Mouse (Mus musculus): ENCODE measurements around the gene Dcbld1. TPM values are rescaled to one million over a fixed set of nuclear protein-coding genes. Genes with fewer than 3 reads are reported as not detected.
"Not testable (repeated sequence)": the region's sequence is repeated elsewhere in the genome, so short reads cannot be mapped to it uniquely, and the experiment has no call there.

The Dcbld1 gene
- polyA plus RNA-seq, 1 experiment from 2014 or later = 22.2 TPM

- Histone ChIP-seq H3K27me3 (no peaks in the 10 kb centered on the region), H3K4me1 (replicated peaks) (no peaks in the 10 kb centered on the region), H3K9me3 (no peaks in the 10 kb centered on the region), H3K4me2 (no peak overlapping the region), H3K4me3 (no peak overlapping the region), H3K36me3 (no peaks in the 10 kb centered on the region), H3K27ac (replicated peaks) (no peak overlapping the region), H3K9ac (no peak overlapping the region)
- WGBS = 52% methylated on average over 5 of the region's 5 CpGs
- no peak for ATAC-seq (ENCODE audit: low FRiP score, low read depth)
Measured at GRCm38 (mm10) chr10:52287852-52288533, 54.6 kb downstream of the Dcbld1 start.

- Histone ChIP-seq H3K9me3 (no peaks in the 10 kb centered on the region), H3K9ac (no peak overlapping the region), H3K4me2 (no peak overlapping the region), H3K27me3 (no peaks in the 10 kb centered on the region), H3K27ac (replicated peaks) (no peak overlapping the region), H3K4me1 (replicated peaks) (no peaks in the 10 kb centered on the region), H3K36me3 (no peaks in the 10 kb centered on the region), H3K4me3 (no peak overlapping the region)
- WGBS = 87% methylated on average over 3 of the region's 3 CpGs
- no peak for ATAC-seq (ENCODE audit: low FRiP score, low read depth)
Measured at GRCm38 (mm10) chr10:52289261-52289660, 55.8 kb downstream of the Dcbld1 start.

- H3K36me3 ChIP-seq; H3K9me3 ChIP-seq; H3K4me2 ChIP-seq; H3K4me3 ChIP-seq; ATAC-seq (ENCODE audit: low FRiP score, low read depth); H3K4me1 ChIP-seq (replicated peaks); H3K27me3 ChIP-seq; H3K9ac ChIP-seq; H3K27ac ChIP-seq (replicated peaks): not testable (repeated sequence)
- WGBS = 23% methylated on average over 1 of the region's 1 CpGs
Measured at GRCm38 (mm10) chr10:52292391-52292790, 59.0 kb downstream of the Dcbld1 start.

- 91% methylated on average over 4 of the region's 4 CpGs for WGBS
- H3K4me3 ChIP-seq = no peak overlapping the region
- no peak overlapping the region for H3K4me2 ChIP-seq
- H3K9me3 ChIP-seq = no peaks in the 10 kb centered on the region
- no peak for ATAC-seq (ENCODE audit: low FRiP score, low read depth)
- H3K27ac ChIP-seq (replicated peaks) = no peak overlapping the region
- H3K4me1 ChIP-seq (replicated peaks) = no peaks in the 10 kb centered on the region
- H3K9ac ChIP-seq = no peak overlapping the region
- H3K27me3 ChIP-seq = no peaks in the 10 kb centered on the region
- no peaks in the 10 kb centered on the region for H3K36me3 ChIP-seq
Measured at GRCm38 (mm10) chr10:52293921-52294577, 60.6 kb downstream of the Dcbld1 start.

- no peaks in the 10 kb centered on the region for H3K4me1 ChIP-seq (replicated peaks)
- H3K27me3 ChIP-seq = no peaks in the 10 kb centered on the region
- H3K27ac ChIP-seq (replicated peaks) = no peak overlapping the region
- no peak for ATAC-seq (ENCODE audit: low FRiP score, low read depth)
- H3K36me3 ChIP-seq = no peaks in the 10 kb centered on the region
- 91% methylated on average over 2 of the region's 2 CpGs for WGBS
- H3K9ac ChIP-seq = no peak overlapping the region
- no peak overlapping the region for H3K4me3 ChIP-seq
- no peaks in the 10 kb centered on the region for H3K9me3 ChIP-seq
- H3K4me2 ChIP-seq = no peak overlapping the region
Measured at GRCm38 (mm10) chr10:52295934-52296333, 62.5 kb downstream of the Dcbld1 start.

GRCm38 (mm10) chr10:52298568-52298967 lies 65.1 kb downstream of the Dcbld1 start:
- not testable (repeated sequence) for H3K4me3 ChIP-seq; H3K27me3 ChIP-seq; H3K36me3 ChIP-seq; H3K4me1 ChIP-seq (replicated peaks); H3K27ac ChIP-seq (replicated peaks); H3K4me2 ChIP-seq; H3K9me3 ChIP-seq; H3K9ac ChIP-seq; ATAC-seq (ENCODE audit: low FRiP score, low read depth)

GRCm38 (mm10) chr10:52301766-52302165 lies 68.3 kb downstream of the Dcbld1 start:
- Histone ChIP-seq H3K9me3 (no peaks in the 10 kb centered on the region), H3K9ac (no peak overlapping the region), H3K4me2 (no peak overlapping the region), H3K36me3 (no peaks in the 10 kb centered on the region), H3K27ac (replicated peaks) (no peak overlapping the region), H3K27me3 (no peaks in the 10 kb centered on the region), H3K4me3 (no peak overlapping the region), H3K4me1 (replicated peaks) (no peaks in the 10 kb centered on the region)
- WGBS = 96% methylated on average over 4 of the region's 4 CpGs
- no peak for ATAC-seq (ENCODE audit: low FRiP score, low read depth)

- H3K4me1 ChIP-seq (replicated peaks) = no peaks in the 10 kb centered on the region
- H3K9ac ChIP-seq = no peak overlapping the region
- H3K36me3 ChIP-seq = no peaks in the 10 kb centered on the region
- no peaks in the 10 kb centered on the region for H3K27me3 ChIP-seq
- H3K4me3 ChIP-seq = no peak overlapping the region
- H3K4me2 ChIP-seq = no peak overlapping the region
- H3K27ac ChIP-seq (replicated peaks) = no peak overlapping the region
- ATAC-seq (ENCODE audit: low FRiP score, low read depth) = no peak
- no peaks in the 10 kb centered on the region for H3K9me3 ChIP-seq
Measured at GRCm38 (mm10) chr10:52302271-52302670, 68.9 kb downstream of the Dcbld1 start.

- ATAC-seq (ENCODE audit: low FRiP score, low read depth) = 0 out of 2 replicates have a peak, but pooled peaks have one; percentile 30
- H3K4me3 ChIP-seq = no peak overlapping the region
- no peaks in the 10 kb centered on the region for H3K36me3 ChIP-seq
- H3K9me3 ChIP-seq = no peaks in the 10 kb centered on the region
- H3K27ac ChIP-seq (replicated peaks) = no peak overlapping the region
- no peaks in the 10 kb centered on the region for H3K4me1 ChIP-seq (replicated peaks)
- no peak overlapping the region for H3K9ac ChIP-seq
- H3K4me2 ChIP-seq = no peak overlapping the region
- no peaks in the 10 kb centered on the region for H3K27me3 ChIP-seq
- 52% methylated on average over 7 of the region's 7 CpGs for WGBS
Measured at GRCm38 (mm10) chr10:52304574-52304973, 71.2 kb downstream of the Dcbld1 start.

GRCm38 (mm10) chr10:52309196-52309595 lies 75.8 kb downstream of the Dcbld1 start:
- WGBS = 79% methylated on average over 8 of the region's 8 CpGs
- H3K27me3 ChIP-seq = no peaks in the 10 kb centered on the region
- no peak overlapping the region for H3K4me3 ChIP-seq
- no peak overlapping the region for H3K9ac ChIP-seq
- H3K4me2 ChIP-seq = no peak overlapping the region
- H3K4me1 ChIP-seq (replicated peaks) = no peaks in the 10 kb centered on the region
- no peaks in the 10 kb centered on the region for H3K9me3 ChIP-seq
- H3K36me3 ChIP-seq = 0 out of 2 replicates have a peak, but pooled peaks cover 7% of the 10 kb centered on the region
- no peak for ATAC-seq (ENCODE audit: low FRiP score, low read depth)
- H3K27ac ChIP-seq (replicated peaks) = no peak overlapping the region

GRCm38 (mm10) chr10:52319506-52320286 lies 86.3 kb downstream of the Dcbld1 start:
- Histone ChIP-seq H3K4me3 (no peak overlapping the region), H3K27me3 (no peaks in the 10 kb centered on the region), H3K27ac (replicated peaks) (no peak overlapping the region), H3K36me3 (no peaks in the 10 kb centered on the region), H3K9ac (no peak overlapping the region), H3K9me3 (no peaks in the 10 kb centered on the region), H3K4me1 (replicated peaks) (no peaks in the 10 kb centered on the region), H3K4me2 (no peak overlapping the region)
- no peak for ATAC-seq (ENCODE audit: low FRiP score, low read depth)
- 94% methylated on average over 28 of the region's 28 CpGs for WGBS

GRCm38 (mm10) chr10:52321918-52322317 lies 88.5 kb downstream of the Dcbld1 start:
- 98% methylated on average over 3 of the region's 3 CpGs for WGBS
- Histone ChIP-seq H3K9me3 (no peaks in the 10 kb centered on the region), H3K27ac (replicated peaks) (no peak overlapping the region), H3K27me3 (no peaks in the 10 kb centered on the region), H3K4me1 (replicated peaks) (no peaks in the 10 kb centered on the region), H3K9ac (no peak overlapping the region), H3K4me2 (no peak overlapping the region), H3K4me3 (no peak overlapping the region), H3K36me3 (no peaks in the 10 kb centered on the region)
- ATAC-seq (ENCODE audit: low FRiP score, low read depth) = no peak

Data from hindbrain, embryonic 15.5 days (tissue).